Mouse (Mus musculus): ENCODE data around the gene Kmt2c. TPM values are rescaled to one million over a fixed set of nuclear protein-coding genes. Genes with fewer than 3 reads are reported as not detected.
"Not testable (repeated sequence)": the region's sequence is repeated elsewhere in the genome, so short reads cannot be mapped to it uniquely, and the experiment has no call there.

Kmt2c gene
- polyA plus RNA-seq, 1 experiment from 2014 or later, result 12.1 TPM

GRCm38 (mm10) chr5:25224377-25224776 is 274.2 kb downstream of the Kmt2c start:
- H3K4me2 ChIP-seq (ENCODE audit: low read length), result peak overlapping the region; percentile 54
- H3K36me3 ChIP-seq (ENCODE audit: control insufficient read depth, insufficient read depth, low read length); H3K27ac ChIP-seq (ENCODE audit: low read depth, low read length); H3K27me3 ChIP-seq (replicated peaks; ENCODE audit: control insufficient read depth, insufficient read depth, low read length); ATAC-seq; H3K4me1 ChIP-seq (ENCODE audit: control insufficient read depth, insufficient read depth, low read depth, low read length); H3K4me3 ChIP-seq (ENCODE audit: low read length); H3K9me3 ChIP-seq (ENCODE audit: control insufficient read depth, low read length); H3K9ac ChIP-seq (ENCODE audit: low read depth, low read length): not testable (repeated sequence)
- 87% methylated on average over 1 of the region's 1 CpGs for WGBS

GRCm38 (mm10) chr5:25222752-25223702 is 275.6 kb downstream of the Kmt2c start, which contains the start of gene E130116L18Rik:
Gene E130116L18Rik (minus strand): TSS chr5:25223153.
- Histone ChIP-seq H3K9ac (ENCODE audit: low read depth, low read length) (peak within 1 kb of the TSS; percentile 89), H3K4me2 (ENCODE audit: low read length) (peak within 1 kb of the TSS; percentile 54), H3K9me3 (ENCODE audit: control insufficient read depth, low read length) (no peaks in the 10 kb centered on the region), H3K4me1 (ENCODE audit: control insufficient read depth, insufficient read depth, low read depth, low read length) (peaks cover 8% of the 10 kb centered on the region), H3K36me3 (ENCODE audit: control insufficient read depth, insufficient read depth, low read length) (peaks cover 4% of the 10 kb centered on the region; the same call in 1 of the 2 replicates), H3K27me3 (replicated peaks; ENCODE audit: control insufficient read depth, insufficient read depth, low read length) (no peaks in the 10 kb centered on the region), H3K4me3 (ENCODE audit: low read length) (peak within 1 kb of the TSS; percentile 84), H3K27ac (ENCODE audit: low read depth, low read length) (peak within 1 kb of the TSS; percentile 92)
- WGBS, result 4% methylated on average over 68 of the region's 72 CpGs
- peak; percentile 98 for ATAC-seq

Other genes with a start within 250 kb of the Kmt2c start
- 0.10 and 0.22 TPM in 2 replicates for gene Cct8l1, start 17.3 kb upstream of the Kmt2c start, polyA plus RNA-seq (2015; fragmentation: Nextera tagmentation; extraction: Ambion mirVana)
- gene Xrcc2, start 207.0 kb upstream of the Kmt2c start, polyA plus RNA-seq (2015; fragmentation: Nextera tagmentation; extraction: Ambion mirVana), result 4.1 and 5.5 TPM in 2 replicates

Measured in hindbrain, embryonic 16.5 days (tissue).